Mouse (Mus musculus): Measurements from ENCODE around the gene Pdzd3. TPM values are rescaled to one million over a fixed set of nuclear protein-coding genes. Genes with fewer than 3 reads are reported as not detected.

Gene Pdzd3
- polyA plus RNA-seq, 1 experiment from 2014 or later: 0.49 TPM

DNA sequence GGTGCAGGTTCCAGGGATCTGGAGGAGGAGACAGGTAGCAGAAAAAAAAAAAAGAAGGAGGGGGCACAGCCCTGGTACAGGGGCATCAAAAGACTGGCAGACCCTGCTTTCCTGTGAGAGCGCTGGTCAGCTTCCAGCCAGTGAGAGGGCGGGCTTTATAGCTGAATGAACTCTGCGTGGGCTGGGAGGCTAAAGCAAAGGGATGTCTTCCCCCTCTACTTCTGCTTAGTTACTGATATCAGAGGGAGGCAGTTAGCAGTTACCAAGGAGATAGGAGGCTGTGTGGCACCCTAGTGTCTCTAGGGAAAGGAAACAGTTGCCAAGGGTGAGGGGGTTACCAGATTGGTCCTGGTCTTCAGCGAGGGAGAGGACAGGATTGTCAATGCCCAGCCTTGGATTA lies 826 bp downstream of the Pdzd3 start:
- DNase-seq (ENCODE audit: low spot score): no peak

DNA sequence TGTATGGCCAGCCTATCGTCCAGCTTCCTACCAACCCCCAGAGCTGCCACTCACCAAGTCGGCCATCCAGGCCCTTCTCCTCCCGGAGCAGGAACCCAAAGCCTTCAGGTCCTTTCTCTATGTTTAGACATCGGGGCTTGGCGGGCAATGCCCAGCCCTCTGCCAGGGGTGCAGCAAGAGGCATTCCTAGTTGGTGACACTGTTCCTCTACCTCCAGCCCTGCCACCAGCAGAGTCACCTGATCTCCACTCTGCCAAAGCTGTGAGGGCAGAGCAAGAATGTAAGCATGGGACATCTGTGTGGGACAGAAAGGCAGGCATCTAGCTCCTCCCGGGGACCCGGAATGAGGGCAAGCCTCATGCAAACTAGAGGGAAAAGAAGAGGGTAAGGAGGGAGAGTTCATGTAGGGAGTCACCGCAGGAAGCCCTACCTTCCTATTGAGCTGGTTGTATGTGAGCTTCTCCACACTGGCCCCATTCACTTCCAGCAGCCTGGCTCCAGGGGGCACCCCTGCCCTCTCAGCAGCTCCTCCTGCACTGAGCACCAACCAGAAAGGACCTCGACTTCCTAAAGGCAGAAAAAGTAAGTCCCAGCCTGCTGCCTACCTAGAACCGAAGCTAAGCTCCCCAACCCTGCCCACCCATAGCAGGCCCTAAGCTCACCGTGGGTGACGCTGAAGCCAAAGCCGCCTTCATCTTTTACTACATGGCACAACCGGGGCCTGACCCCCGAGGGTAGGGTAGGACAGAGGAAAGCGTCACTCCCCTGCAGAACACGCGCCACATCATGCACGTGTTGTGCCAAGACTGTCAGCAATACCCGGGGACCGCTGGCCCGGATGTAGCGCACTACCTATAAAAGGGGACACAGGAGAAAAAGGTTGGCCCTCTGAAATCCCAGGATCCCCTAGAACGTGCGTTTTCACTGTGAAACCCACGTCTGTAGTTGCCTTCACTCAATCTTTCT lies 1.8 kb downstream of the Pdzd3 start:
- peak; percentile 81 for DNase-seq (ENCODE audit: low spot score)

DNA sequence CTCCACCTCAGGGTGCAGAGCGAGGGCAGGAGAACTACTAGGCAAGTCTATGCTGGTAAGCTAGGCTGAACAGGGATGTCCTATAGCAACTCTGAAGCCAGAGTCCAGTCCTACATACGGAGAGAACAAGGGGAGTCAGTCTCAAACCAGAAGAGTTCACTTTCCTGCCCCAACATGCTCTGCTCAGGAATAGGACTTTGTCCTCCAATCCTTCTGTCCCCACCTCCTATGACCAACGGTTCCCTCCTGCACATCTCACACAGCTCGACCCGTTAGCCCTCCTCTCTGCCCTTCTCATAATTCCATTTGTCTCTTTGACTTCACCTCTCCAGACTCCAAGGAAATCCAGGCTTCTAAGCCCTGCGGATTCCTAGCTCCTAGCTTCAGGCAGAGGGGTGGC lies 3.4 kb downstream of the Pdzd3 start:
- DNase-seq (ENCODE audit: low spot score): no peak

DNA sequence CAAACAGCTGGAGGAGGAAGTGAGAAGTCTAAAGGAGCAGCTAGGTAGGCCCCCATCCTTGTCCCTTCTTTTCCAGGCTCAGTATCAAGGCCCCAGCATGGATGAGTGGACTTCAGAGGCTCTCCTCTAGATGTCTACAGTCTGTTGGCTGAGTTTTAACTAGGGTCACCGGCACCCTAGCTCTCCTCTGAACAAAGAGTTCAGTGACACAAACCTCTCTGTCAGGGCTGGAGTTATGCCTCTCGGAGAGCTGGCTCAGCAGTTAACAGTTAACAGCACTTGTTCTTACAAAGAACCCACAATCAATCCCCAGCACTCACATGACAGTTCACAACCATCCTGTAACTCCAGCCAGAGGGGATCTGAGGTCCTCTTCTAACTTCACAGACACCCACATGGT lies 7.7 kb downstream of the Pdzd3 start:
- DNase-seq (ENCODE audit: low spot score): no peak

DNA sequence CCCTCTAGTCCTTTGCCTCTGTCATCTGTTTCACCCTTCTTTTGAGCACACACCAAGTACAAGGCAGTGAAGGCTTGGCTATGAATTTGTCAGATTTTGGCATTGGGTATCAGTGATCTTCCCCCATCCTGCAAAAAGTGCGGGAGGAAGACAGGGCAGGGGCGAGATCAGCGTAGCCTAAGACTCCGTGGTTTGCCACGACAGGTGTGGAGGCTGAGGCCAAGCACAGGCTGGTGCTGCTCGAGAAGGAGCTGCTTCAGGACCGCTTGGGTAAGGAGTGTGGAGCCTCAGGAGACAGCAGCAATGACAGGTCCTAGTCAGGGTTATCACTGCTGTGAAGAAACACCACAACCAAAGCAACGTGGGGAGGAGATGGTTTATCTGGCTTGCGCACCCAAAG lies 9.9 kb downstream of the Pdzd3 start:
- no peak for DNase-seq (ENCODE audit: low spot score)

DNA sequence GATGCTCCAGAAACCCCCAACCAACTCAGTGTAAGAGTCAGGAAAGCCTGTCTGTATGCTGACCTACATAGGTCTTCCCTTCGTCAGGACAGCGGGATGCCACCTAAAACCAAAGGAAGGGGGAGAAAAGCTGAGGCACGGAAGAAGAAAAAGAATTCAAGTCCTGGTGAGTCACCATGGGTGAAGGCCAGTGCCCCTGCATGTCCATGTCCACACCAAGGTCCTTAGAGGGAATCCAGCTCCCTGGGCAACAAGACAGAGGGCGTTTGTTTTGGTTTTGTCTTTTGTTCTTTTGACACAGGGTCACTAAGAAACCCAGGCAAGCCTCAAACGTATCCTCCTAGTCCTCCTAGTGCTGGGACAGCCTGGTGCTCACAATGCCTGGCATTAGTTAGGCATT lies 10.4 kb downstream of the Pdzd3 start:
- DNase-seq (ENCODE audit: low spot score): no peak

DNA sequence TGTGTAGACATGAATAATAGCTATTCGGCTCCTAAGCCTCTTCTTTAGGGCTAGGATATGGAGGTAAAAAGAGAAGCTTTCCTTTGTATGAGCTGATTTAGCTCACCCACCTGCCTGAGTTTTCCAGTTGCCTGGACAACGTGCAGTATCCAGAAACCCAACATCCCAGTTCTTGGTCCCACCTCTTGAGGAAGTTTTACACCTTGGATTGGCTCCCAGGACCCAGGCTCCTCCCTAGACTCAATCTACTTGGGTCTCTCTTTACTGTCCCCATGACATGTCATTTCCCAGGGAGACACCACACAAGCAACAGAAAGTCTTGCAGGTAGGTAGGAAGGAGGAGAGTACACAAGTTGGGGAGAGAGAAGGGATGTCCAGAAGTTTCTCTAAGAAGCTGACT lies 10.9 kb downstream of the Pdzd3 start, which contains the start of gene Ccdc153:
Gene Ccdc153, plus strand, starts transcription at position 278 of the 400 bp plus-strand sequence.
- DNase-seq (ENCODE audit: low spot score): no peak

DNA sequence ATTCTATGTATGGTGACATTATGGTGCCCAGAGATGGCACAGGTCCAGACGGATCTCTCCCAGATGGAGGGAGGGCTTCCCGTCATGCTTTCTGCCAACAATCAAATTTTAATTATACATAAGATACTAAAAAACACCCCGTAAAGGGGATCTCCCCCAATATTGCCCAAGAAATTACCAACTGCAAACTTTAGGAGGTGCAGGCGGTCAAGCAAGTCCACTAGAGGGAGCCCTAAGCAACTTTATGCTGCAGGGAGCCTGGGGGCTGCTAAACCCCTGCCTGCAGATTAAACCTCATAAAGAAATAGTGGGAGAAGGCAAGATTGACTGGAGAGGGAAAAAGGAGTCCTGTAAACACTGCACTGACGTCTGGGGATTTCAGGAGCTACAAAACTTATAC lies 11.8 kb downstream of the Pdzd3 start:
- peak; percentile 76 for DNase-seq (ENCODE audit: low spot score)

DNA sequence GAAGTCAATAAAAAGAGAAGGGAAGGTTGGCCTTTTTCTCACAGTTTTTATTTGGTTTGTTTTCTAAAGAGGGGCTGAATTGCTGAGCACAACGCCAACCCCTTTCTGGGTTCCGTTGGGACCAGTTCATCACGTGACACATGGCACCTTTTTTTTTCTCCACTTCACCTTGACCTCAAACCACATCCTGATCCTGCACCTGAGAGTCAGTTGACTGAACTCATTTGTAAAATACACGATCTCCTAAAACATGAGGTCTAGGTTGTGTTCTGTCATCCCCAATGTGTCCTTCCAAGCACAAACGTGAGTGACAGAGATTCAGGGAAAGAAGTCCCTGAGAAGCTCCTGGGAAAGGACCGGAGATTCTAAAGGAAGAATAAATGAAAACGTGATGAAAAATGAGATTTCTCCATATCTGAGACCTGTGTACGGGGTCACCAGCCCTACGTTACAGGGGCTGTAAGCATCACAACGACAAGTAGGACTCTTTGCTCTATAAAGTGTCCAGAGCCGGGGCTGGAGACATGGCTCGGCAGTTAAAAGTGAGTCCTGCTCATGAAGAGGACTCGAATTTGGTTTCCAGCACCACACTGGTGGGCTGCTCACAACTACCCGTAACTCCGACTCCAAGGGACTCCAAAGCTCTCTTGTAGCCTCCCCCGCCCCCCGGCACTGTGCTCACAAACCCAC lies 12.6 kb downstream of the Pdzd3 start:
- DNase-seq (ENCODE audit: low spot score): peak; percentile 92

DNA sequence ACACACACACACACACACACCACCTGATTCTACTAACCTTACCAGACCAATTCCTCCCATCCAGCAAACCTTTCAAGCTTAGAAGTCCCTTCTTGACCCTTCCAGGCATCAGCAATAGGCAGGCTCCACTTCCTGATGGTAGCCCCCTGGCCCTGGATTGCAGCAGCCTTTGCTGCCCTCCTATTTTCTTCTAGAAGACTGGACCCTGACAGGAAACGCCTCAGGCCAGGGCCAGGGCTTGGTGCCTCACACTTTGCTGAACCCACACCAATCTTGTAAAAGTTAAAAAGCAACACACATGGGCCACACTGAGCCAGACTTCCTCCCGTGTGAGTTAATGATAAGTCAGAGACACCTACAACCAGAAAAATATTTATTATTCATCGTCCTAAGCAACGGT lies 14.1 kb downstream of the Pdzd3 start:
- DNase-seq (ENCODE audit: low spot score): no peak

DNA sequence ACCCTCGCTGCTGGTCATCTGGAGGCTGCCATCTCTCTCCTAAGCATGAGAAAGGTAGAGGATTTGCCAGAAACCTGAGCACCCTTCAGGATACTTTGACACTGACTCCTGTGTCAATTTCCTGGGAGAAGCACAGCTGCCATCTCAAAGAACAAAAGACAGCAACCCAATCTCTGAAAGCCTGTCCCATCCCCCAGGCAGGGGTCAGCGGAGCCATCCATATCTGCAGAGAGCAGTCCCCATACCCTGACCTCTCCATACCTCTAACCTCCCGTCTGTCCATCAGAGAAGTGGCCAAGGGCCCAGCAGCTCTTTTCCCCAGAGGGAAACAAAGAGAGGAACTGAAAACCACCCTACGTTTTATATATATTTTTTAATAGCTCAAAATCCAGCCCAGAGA lies 14.7 kb downstream of the Pdzd3 start:
- DNase-seq (ENCODE audit: low spot score): no peak

DNA sequence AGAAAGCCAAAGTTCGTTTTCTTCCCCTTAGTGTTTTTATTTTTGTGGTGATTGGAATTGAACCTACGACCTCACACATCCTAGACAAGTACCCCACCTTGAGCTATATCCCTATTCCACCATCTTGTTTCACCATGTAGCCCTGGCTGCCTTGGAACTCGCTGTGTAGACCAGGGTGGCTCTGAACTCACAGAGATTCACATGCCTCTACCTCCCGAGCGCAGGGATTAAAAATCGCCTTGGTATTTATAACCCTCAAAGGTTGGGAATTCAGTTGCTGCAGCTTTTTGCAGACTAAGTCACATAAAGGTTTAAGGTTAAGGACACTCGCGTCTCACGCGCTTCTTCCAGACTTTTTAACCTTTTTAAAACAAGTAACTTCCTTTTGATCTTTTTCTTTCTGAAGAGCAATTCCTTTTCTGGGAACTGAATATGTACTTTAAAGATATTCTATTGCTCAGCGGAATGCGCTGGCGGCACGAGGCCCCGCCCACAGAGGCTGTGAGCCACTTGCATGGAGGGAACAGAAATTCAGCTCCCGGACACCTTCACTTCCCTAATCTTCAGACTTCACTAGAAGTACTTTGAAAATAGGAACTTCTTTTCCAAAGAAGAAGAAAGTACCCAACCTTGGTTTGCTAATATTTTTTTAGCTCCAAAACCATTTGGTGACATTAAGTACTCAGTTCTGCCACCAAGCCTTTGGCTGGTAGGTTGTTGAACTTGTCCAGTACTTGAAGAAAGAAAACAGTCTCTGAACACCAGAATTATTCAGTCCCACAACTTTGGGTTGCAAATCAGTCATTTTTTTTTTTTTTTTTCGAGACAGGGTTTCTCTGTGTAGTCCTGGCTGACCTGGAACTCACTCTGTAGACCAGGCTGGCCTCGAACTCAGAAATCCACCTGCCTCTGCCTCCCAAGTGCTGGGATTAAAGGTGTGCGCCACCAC lies 16.5 kb downstream of the Pdzd3 start:
- DNase-seq (ENCODE audit: low spot score): peak; percentile 57

DNA sequence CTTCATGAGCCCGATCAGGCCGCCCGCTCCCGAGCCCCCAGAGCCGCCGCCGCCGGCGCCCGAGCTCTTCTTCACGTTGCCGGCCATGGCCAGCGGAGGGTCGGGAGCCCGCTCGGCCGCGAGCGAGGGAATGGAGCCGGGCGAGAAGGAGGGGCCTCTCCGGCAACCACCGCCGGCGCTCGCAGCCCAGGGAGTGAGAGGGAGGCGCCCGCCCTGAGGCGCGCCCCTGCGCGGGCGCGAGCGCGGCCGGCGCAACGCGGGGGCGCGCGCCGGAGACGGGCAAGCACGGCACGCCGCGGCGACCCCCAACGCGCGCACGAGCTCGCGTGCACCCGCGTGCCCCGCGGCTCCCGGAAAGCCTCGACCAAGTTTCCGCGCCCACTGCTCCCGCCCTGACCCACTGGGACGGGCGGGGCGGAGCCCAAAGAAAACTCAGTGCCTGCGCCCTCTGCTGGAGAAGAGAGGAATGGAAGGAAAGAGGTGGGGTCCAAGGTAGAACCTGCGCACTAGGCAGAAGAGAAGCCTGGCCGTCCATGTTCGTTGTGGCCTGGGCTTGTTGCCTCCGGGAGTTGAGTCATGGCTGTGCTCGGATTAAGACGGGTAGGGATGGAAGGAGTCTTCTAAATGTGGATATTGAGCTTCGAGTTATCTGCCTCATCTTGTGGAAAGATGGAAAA lies 17.3 kb downstream of the Pdzd3 start, which contains the start of gene Cbl:
Gene Cbl, minus strand, starts transcription at position 248 of the 677 bp plus-strand sequence.
- DNase-seq (ENCODE audit: low spot score): peak; percentile 99

DNA sequence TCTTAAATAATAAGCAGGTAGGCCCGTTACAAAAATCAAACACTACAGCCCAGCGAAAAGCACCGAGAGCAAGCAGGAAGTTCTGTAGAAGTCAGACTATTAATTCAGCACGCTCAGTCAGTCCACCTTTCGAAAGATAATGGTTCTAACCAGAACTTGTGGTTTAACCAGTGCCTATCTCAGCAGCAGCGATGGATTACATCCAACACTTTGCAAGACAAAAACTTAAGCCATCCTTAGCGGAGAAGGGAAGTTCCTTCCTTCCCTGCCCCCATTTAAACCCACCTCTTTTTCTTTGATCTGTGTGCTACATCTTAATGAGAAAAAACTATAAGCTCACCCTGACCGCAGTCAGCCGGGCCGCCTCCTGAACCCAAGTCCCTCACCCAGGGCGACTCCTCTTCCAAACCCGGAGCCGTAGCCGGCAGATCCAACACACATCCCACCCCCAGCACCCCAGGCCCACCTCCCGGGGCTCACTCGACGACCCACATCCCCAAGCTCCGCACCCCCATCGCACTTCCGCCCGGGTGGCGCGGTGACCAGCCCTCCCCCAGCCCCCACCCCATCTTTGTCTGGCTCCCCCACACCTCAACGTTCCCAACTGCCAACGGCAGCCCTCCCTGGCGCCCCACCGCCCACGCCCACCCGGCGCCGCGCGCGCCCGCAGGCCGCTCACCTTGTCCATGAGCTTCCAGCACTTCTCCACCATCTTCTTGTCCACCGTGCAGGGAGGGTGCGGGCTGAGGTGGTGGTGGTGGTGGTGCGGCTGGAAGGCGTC lies 18.1 kb downstream of the Pdzd3 start:
- peak; percentile 78 for DNase-seq (ENCODE audit: low spot score)

DNA sequence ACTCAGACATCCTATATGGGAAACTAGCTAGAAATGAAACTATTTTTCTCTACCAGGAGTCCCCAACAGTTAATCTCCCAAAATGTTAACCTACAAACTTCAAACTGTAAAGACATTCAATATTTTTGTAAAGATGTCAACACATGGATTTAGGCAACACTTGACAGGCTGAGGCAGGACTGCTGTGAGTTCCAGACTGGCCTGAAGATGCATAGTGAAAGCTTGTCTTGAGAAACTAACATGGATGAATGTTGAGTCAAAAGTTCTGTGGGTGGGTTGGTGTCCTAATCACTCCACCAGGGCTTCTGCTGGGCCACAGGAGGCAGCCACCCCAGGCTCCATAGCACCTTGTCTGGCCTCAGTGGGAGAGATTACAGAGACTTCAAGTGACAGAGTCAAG lies 19.7 kb downstream of the Pdzd3 start:
- no peak for DNase-seq (ENCODE audit: low spot score)

DNA sequence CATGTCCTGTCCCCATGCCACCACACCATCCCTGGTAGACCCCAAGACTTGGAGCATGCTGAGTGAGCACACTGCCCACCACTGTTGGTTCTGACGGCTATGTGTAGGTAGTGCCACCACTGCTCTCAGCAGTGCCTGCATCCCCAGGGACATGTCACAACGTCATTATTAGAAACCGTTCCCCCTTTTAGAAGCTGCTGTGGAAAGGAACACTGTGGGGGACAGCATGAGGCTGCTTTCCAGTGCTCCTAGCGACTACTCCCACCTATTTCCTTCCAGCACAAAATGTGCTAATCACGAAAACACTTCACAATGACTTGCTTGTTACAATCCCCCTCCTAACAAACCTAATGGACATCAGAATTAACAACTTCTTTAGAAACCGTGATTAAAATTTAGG lies 25.3 kb downstream of the Pdzd3 start:
- DNase-seq (ENCODE audit: low spot score): no peak

DNA sequence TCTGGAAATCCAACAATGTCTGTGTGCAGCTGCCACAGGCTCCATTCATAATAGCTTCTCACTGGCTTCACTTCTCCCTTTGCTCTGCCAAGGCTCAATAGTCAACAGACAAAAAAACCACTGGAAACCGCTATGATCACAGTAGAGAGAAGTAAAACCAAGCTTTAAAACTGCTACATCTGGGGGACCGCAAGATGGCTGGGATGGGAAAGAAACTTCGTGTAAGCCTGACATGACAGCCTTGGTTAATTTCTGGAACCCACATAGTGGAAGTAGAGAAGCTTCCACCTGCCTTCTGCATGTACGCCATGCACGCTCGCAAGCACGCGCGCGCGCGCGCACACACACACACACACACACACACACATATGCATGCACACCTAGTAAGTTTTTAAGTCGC lies 37.7 kb downstream of the Pdzd3 start:
- peak; percentile 43 for DNase-seq (ENCODE audit: low spot score)

DNA sequence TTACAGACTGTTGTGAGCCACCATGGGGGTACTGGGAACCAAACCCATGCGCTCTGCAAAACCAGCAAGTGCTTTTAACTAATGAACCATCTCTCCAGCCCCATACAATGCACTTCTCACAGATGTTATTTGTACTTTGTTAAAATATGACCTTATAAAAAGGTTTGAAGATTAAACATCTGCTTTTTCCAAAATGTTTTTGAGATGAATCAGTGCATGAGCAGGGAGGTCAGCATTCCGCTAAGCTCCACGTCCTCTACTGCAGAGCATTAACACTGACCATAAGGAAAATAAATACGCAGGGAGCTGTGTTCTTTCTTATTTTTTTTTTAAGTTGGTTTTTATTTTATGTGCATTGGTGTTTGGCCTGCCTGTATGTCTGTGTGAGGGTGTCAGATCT lies 38.9 kb downstream of the Pdzd3 start:
- no peak for DNase-seq (ENCODE audit: low spot score)

DNA sequence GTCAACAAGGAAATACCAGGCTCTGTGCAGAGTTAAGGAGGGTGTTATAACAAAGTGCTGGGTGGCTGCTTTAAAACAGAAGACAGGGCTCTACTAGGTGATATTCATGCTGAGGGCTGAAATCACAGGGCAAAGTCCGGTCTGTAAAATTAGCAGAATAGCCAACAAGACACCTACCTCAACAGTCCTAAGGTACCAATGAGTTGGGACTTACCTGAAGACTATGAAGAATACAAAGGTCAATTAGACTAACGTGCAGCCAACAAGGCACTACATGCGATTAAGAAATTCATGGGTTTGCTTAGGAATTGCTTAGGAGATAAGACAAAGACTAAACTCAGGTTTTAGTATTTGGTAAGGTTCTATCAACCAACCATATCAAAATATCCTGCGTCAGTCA lies 41.9 kb downstream of the Pdzd3 start:
- no peak for DNase-seq (ENCODE audit: low spot score)

DNA sequence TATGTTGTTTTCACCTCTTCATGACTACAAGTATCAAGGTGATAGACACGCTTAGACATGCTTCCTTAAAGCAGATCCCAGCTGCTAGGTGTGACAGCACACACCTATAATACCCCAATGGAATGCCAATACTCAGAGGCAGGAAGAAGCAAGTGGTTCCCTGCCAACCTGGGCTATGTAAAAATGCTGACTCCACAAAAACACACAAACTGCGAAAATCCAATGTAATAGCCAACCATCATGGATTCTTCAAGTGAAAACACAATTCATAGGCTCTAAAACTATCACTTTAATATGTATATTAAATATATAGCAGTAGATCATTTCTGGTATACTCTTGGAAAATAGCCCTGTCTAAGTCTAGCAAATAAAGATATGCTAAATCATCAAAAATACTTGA lies 43.4 kb downstream of the Pdzd3 start:
- no peak for DNase-seq (ENCODE audit: low spot score)

Measured in thymus, postnatal 0 days (tissue).